Mouse (Mus musculus) cortical plate, adult 2 months (tissue): ENCODE data around the gene AC134908.4.

ENCODE experiments used
- CTCF ChIP-seq: fragments of 200-500 bp; IDR thresholded peaks from 2 replicates; pipeline ENCODE4 v1.5.1; 2011; ENCODE audit warnings: mild to moderate bottlenecking, control low read depth, low read length; ENCODE audit not compliant: insufficient read depth; ENCODE audit errors: extremely low read depth
- POLR2A ChIP-seq: fragments of 200-500 bp; IDR thresholded peaks from 2 replicates; pipeline ENCODE4 v1.6.1; 2011; ENCODE audit warnings: mild to moderate bottlenecking, low read length, control low read depth; ENCODE audit not compliant: insufficient read depth; ENCODE audit errors: extremely low read depth

GRCm38 (mm10) chr17:25765886-25766285 is 29.6 kb downstream of the AC134908.4 start:
- TF ChIP-seq POLR2A (no peak), CTCF (no peak)
